Mouse (Mus musculus): ENCODE data around the gene Hist1h2bh. TPM values are rescaled to one million over a fixed set of nuclear protein-coding genes. Genes with fewer than 3 reads are reported as not detected.

The Hist1h2bh gene
- total and polyA plus RNA-seq, 2 experiments = 0.09 to 1.3 TPM

DNA sequence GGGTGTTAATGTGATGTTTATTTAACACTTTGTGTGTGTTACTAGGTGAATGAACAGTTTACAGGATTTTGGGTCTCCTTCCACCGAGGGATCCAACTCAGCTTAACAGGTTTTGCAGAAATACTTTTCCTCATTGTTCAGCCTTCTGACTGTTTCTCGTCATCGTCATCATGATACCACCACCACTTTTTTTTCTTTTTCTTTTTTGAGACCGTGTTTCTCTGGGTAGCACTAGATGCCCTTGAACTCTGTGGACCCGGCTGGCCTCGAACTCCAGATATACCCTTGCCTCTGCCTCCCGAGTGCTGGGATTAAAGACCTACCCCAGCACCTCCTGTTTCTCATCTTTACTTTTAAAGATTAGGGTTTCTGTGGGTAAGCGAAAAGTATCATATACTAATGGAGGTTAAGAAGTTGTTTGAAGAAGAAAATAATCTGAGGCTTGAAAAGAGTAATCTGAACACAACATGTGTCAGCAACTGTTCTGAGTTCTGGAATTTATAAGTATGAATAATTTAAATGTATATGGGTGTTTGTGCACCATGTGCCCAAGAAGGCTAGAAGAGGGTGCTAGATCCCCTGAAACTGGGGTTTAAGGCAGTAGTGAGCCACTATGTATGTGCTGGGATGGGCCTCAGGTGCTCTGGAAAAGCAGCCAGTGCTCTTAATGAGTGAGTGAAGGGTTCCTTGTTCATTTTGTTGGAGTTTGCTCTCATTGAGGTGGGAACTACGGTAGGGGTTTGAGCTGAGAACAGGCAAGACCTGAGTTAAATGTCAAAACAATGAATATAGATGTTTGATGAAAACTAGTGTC, 10.7 kb downstream of the Hist1h2bh start:
- Histone ChIP-seq H3K27ac (replicated peaks; ENCODE audit: insufficient read depth, low read depth, low read length) (peak overlapping the region; percentile 27; the same call in 1 of the 2 replicates), H3K4me3 (ENCODE audit: insufficient read depth, low read depth, low read length) (peak overlapping the region; percentile 56), H3K27me3 (ENCODE audit: control insufficient read depth, insufficient read depth, low read length) (no peaks in the 10 kb centered on the region), H3K36me3 (ENCODE audit: control insufficient read depth, insufficient read depth, low read length) (no peaks in the 10 kb centered on the region), H3K79me2 (ENCODE audit: control insufficient read depth, insufficient read depth, low read length) (no peaks in the 10 kb centered on the region), H3K9ac (ENCODE audit: low read depth, low read length) (peak overlapping the region; percentile 31; the same call in 1 of the 2 replicates), H3K4me1 (ENCODE audit: control insufficient read depth, insufficient read depth, low read length) (peaks cover 11% of the 10 kb centered on the region)
- TF ChIP-seq CTCF (IDR thresholded peaks at IDR 0.05; ENCODE audit: low read depth, low read length) = no peak
- no peak for TF ChIP-seq POLR2A (IDR thresholded peaks at IDR 0.05; ENCODE audit: extremely low read depth, insufficient read depth, low read length)
- WGBS = 17% methylated on average over 9 of the region's 9 CpGs
- peak; percentile 21 for DNase-seq (ENCODE audit: extremely low read depth, low read depth, low spot score)

- H3K27ac ChIP-seq (replicated peaks; ENCODE audit: insufficient read depth, low read depth, low read length) = peak within 1 kb of the TSS; percentile 52
- no peaks in the 10 kb centered on the region for H3K27me3 ChIP-seq (ENCODE audit: control insufficient read depth, insufficient read depth, low read length)
- H3K36me3 ChIP-seq (ENCODE audit: control insufficient read depth, insufficient read depth, low read length) = no peaks in the 10 kb centered on the region
- H3K4me1 ChIP-seq (ENCODE audit: control insufficient read depth, insufficient read depth, low read length) = peaks cover 11% of the 10 kb centered on the region
- no peaks in the 10 kb centered on the region for H3K79me2 ChIP-seq (ENCODE audit: control insufficient read depth, insufficient read depth, low read length)
- DNase-seq (ENCODE audit: extremely low read depth, low read depth, low spot score) = peak; percentile 93
- peak within 1 kb of the TSS; percentile 47 for H3K9ac ChIP-seq (ENCODE audit: low read depth, low read length)
- TF ChIP-seq CTCF (IDR thresholded peaks at IDR 0.05; ENCODE audit: low read depth, low read length) (no peak), POLR2A (IDR thresholded peaks at IDR 0.05; ENCODE audit: extremely low read depth, insufficient read depth, low read length) (peak; percentile 99)
- WGBS = under 1% methylated on average over 61 of the region's 70 CpGs
- peak within 1 kb of the TSS; percentile 56 for H3K4me3 ChIP-seq (ENCODE audit: insufficient read depth, low read depth, low read length)
These were observed 12.0 kb downstream of the Hist1h2bh start, which contains the start of gene Hist1h4h for GRCm38 (mm10) chr13:23530901-23531875. Hist1h4h (plus strand) TSS chr13:23531050.

DNA sequence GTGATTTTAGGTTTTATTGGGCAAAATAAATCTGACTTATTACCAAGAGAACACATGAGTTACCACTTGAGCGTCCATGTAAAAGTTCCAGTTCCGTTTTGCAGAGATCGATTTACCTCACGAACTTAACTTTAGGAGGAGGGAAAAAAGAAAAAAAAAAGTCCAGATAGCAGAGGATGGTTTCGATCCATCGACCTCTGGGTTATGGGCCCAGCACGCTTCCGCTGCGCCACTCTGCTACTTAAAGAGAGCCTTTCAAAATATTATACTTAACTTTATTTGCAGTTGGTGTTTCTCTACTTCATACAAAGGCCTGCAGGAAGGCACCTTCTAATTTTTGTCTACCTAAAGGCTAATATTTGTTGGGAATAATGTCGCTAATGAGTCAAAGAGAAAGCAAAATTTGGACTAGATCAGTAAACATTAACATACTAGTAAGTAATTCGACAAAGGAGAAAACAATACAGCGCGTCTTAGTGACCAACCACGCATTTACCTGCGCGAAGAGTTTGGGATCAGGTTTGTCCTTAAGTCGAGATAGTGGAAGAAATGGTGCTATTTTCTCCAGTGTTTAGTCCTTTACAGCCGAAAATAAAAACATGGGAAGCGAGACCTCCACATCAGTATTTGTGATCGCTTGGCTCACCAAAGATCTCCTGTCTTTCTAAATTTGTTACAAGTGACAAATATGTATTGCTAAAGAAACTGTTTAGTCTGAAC, 12.9 kb downstream of the Hist1h2bh start:
- peaks cover 11% of the 10 kb centered on the region for H3K4me1 ChIP-seq (ENCODE audit: control insufficient read depth, insufficient read depth, low read length)
- peak; percentile 73 for DNase-seq (ENCODE audit: extremely low read depth, low read depth, low spot score)
- TF ChIP-seq CTCF (IDR thresholded peaks at IDR 0.05; ENCODE audit: low read depth, low read length) = no peak
- TF ChIP-seq POLR2A (IDR thresholded peaks at IDR 0.05; ENCODE audit: extremely low read depth, insufficient read depth, low read length) = no peak
- H3K9ac ChIP-seq (ENCODE audit: low read depth, low read length) = peak overlapping the region; percentile 47
- WGBS = under 1% methylated on average over 20 of the region's 20 CpGs
- H3K4me3 ChIP-seq (ENCODE audit: insufficient read depth, low read depth, low read length) = peak overlapping the region; percentile 56
- H3K27ac ChIP-seq (replicated peaks; ENCODE audit: insufficient read depth, low read depth, low read length) = peak overlapping the region; percentile 52
- no peaks in the 10 kb centered on the region for H3K36me3 ChIP-seq (ENCODE audit: control insufficient read depth, insufficient read depth, low read length)
- H3K27me3 ChIP-seq (ENCODE audit: control insufficient read depth, insufficient read depth, low read length) = no peaks in the 10 kb centered on the region
- H3K79me2 ChIP-seq (ENCODE audit: control insufficient read depth, insufficient read depth, low read length) = no peaks in the 10 kb centered on the region

- H3K4me3 ChIP-seq (ENCODE audit: insufficient read depth, low read depth, low read length) = peak overlapping the region; percentile 29; the same call in 1 of the 2 replicates
- H3K9ac ChIP-seq (ENCODE audit: low read depth, low read length) = no peak overlapping the region
- 33% methylated on average over 2 of the region's 2 CpGs for WGBS
- H3K4me1 ChIP-seq (ENCODE audit: control insufficient read depth, insufficient read depth, low read length) = peaks cover 11% of the 10 kb centered on the region
- TF ChIP-seq CTCF (IDR thresholded peaks at IDR 0.05; ENCODE audit: low read depth, low read length) = no peak
- no peak for TF ChIP-seq POLR2A (IDR thresholded peaks at IDR 0.05; ENCODE audit: extremely low read depth, insufficient read depth, low read length)
- H3K27ac ChIP-seq (replicated peaks; ENCODE audit: insufficient read depth, low read depth, low read length) = no peak overlapping the region
- H3K36me3 ChIP-seq (ENCODE audit: control insufficient read depth, insufficient read depth, low read length) = no peaks in the 10 kb centered on the region
- DNase-seq (ENCODE audit: extremely low read depth, low read depth, low spot score) = no peak
- H3K27me3 ChIP-seq (ENCODE audit: control insufficient read depth, insufficient read depth, low read length) = no peaks in the 10 kb centered on the region
- H3K79me2 ChIP-seq (ENCODE audit: control insufficient read depth, insufficient read depth, low read length) = no peaks in the 10 kb centered on the region
These were observed 13.6 kb downstream of the Hist1h2bh start for GRCm38 (mm10) chr13:23529480-23530165.

DNA sequence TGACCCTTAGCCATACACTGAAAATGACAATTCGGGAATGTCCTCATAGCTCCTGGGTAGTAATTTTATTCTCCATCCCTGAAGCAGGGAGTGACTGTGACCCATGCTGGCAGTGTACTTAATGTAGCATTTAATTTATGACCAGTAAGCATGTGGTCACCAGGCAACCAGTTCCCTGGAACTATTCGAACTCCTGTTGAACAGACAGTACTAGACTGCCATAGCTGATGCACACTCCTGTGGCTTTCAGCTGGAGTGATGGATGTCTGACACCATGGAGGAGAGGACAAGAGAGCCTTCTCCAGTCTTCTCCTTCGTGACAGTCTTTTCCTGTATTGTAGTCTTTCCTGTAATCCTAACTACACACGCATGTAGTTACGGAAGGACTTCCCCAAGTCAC, 14.2 kb downstream of the Hist1h2bh start:
- no peak overlapping the region for H3K9ac ChIP-seq (ENCODE audit: low read depth, low read length)
- WGBS = 93% methylated on average over 5 of the region's 5 CpGs
- peaks cover 7% of the 10 kb centered on the region for H3K4me1 ChIP-seq (ENCODE audit: control insufficient read depth, insufficient read depth, low read length)
- H3K27ac ChIP-seq (replicated peaks; ENCODE audit: insufficient read depth, low read depth, low read length) = no peak overlapping the region
- no peaks in the 10 kb centered on the region for H3K27me3 ChIP-seq (ENCODE audit: control insufficient read depth, insufficient read depth, low read length)
- H3K79me2 ChIP-seq (ENCODE audit: control insufficient read depth, insufficient read depth, low read length) = no peaks in the 10 kb centered on the region
- no peaks in the 10 kb centered on the region for H3K36me3 ChIP-seq (ENCODE audit: control insufficient read depth, insufficient read depth, low read length)
- DNase-seq (ENCODE audit: extremely low read depth, low read depth, low spot score) = no peak
- no peak overlapping the region for H3K4me3 ChIP-seq (ENCODE audit: insufficient read depth, low read depth, low read length)
- no peak for TF ChIP-seq POLR2A (IDR thresholded peaks at IDR 0.05; ENCODE audit: extremely low read depth, insufficient read depth, low read length)
- no peak for TF ChIP-seq CTCF (IDR thresholded peaks at IDR 0.05; ENCODE audit: low read depth, low read length)
